Mouse (Mus musculus) CH12.LX (cell line): ENCODE results near the gene Ptchd1.

Experiments
- CTCF ChIP-seq, 2 experiments: IDR thresholded peaks in 1 of 2; conservative IDR thresholded peaks in 1 of 2; 2 replicates each; pipeline ENCODE4 v1.5.1; 2011 to 2012; ENCODE audit warnings: low read depth in 2 of 2, low read length in 2 of 2, improper control_type of control experiment in 1 of 2, inconsistent platforms in 1 of 2, mild to moderate bottlenecking in 1 of 2, moderate library complexity in 1 of 2
- E2F4 ChIP-seq: IDR thresholded peaks from 2 replicates; pipeline ENCODE4 v1.6.1; 2011; ENCODE audit warnings: low read depth, low read length, improper control_type of control experiment; ENCODE audit not compliant: insufficient replicate concordance
- EP300 ChIP-seq: IDR thresholded peaks from 2 replicates; pipeline ENCODE4 v1.6.1; 2011; ENCODE audit warnings: low read length, improper control_type of control experiment
- KAT2A ChIP-seq: IDR thresholded peaks from 2 replicates; pipeline ENCODE4 v1.6.1; 2012; ENCODE audit warnings: low read length, improper control_type of control experiment, inconsistent platforms; ENCODE audit not compliant: insufficient replicate concordance
- NELFE ChIP-seq: IDR thresholded peaks from 2 replicates; pipeline ENCODE4 v1.6.1; 2011; ENCODE audit warnings: low read depth, low read length, improper control_type of control experiment
- POLR2AphosphoS2 ChIP-seq: IDR thresholded peaks from 2 replicates; pipeline ENCODE4 v1.6.1; 2011; ENCODE audit warnings: low read depth, low read length, improper control_type of control experiment
- RAD21 ChIP-seq: IDR thresholded peaks from 2 replicates; pipeline ENCODE4 v1.6.1; 2011; ENCODE audit warnings: low read depth, mild to moderate bottlenecking, low read length, improper control_type of control experiment, moderate library complexity
- TCF12 ChIP-seq: IDR thresholded peaks from 2 replicates; pipeline ENCODE4 v1.6.1; 2014; ENCODE audit warnings: low read depth, mild to moderate bottlenecking, inconsistent platforms, low read length, improper control_type of control experiment
- ZC3H11A ChIP-seq: IDR thresholded peaks from 2 replicates; pipeline ENCODE4 v1.6.1; 2012; ENCODE audit warnings: low read depth, mild to moderate bottlenecking, inconsistent platforms, low read length, improper control_type of control experiment

DNA sequence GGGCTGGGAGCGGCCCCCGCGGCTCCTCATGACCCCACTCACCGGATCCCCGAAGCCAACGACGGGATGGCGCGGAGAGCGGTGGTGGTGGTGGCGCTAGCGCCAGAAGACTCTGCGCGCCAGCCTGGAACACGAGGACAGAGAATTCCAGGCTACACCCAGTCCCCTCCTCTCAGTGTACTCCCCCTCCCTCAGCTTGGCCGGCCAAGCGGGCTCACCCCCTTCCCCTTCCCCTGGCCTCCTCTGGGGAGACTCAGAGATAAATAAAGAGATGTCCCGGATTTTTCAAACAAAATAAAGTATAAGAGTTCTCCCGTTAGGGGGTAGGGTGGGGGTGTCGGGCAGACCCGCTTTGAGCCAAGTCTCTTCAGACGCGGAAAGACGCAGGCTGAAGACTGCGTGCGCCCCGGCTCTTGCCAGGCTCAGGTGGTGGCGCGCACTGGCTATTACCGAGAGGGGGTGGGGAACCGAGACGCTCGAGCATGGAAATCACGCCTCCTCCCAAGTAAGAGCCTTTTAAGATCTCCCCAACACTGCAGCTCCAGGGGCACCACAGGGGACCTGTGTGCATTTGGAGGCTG, at the start of gene Ptchd1:
- TF ChIP-seq CTCF (conservative IDR thresholded peaks at IDR 0.05 in 1 of 2, IDR thresholded peaks at IDR 0.05 in 1 of 2; ENCODE audit: low read depth in 2 of 2, low read length in 2 of 2), result no peak
- no peak for TF ChIP-seq RAD21
- TF ChIP-seq POLR2AphosphoS2, result no peak
- TF ChIP-seq TCF12, result no peak
- no peak for TF ChIP-seq E2F4
- TF ChIP-seq KAT2A, result no peak
- no peak for TF ChIP-seq EP300
- TF ChIP-seq NELFE, result no peak
- no peak for TF ChIP-seq ZC3H11A
